Mouse (Mus musculus): ENCODE measurements at regions not wholly inside any gene's neighbourhood (a gene's known extent, or its start where the extent isn't known, plus 50 kb on each side); places are given as distances from the start of the nearest gene placed in this dataset.

- no peak for DNase-seq (ENCODE audit: low spot score in 2 of 2)
Measured at GRCm38 (mm10) chr15:103102068-103102840, 64.6 kb downstream of the Smug1 start.

- no peak for DNase-seq (ENCODE audit: low spot score in 2 of 2)
Measured at GRCm38 (mm10) chr15:103100121-103100520, 66.8 kb downstream of the Smug1 start.

- DNase-seq (ENCODE audit: low spot score in 2 of 2): no peak
Measured at GRCm38 (mm10) chr15:103094457-103094856, 72.4 kb downstream of the Smug1 start.

GRCm38 (mm10) chr15:103093655-103094054, 73.2 kb downstream of the Smug1 start:
- peak; percentile 66 to 74 for DNase-seq (ENCODE audit: low spot score in 2 of 2)

GRCm38 (mm10) chr15:103092496-103092895, 73.8 kb downstream of the Hoxc4 start:
- DNase-seq (ENCODE audit: low spot score in 2 of 2): no peak

- DNase-seq (ENCODE audit: low spot score in 2 of 2): peak in 1 of 2 experiments; percentile 14
Measured at GRCm38 (mm10) chr15:103090280-103091164, 71.8 kb downstream of the Hoxc4 start.

- DNase-seq (ENCODE audit: low spot score in 2 of 2): no peak
Measured at GRCm38 (mm10) chr15:103089852-103090251, 71.1 kb downstream of the Hoxc4 start.

GRCm38 (mm10) chr15:103089440-103089839, 70.7 kb downstream of the Hoxc4 start:
- no peak for DNase-seq (ENCODE audit: low spot score in 2 of 2)

- no peak for DNase-seq (ENCODE audit: low spot score in 2 of 2)
Measured at GRCm38 (mm10) chr15:103087204-103087603, 68.5 kb downstream of the Hoxc4 start.

- DNase-seq (ENCODE audit: low spot score in 2 of 2): no peak
Measured at GRCm38 (mm10) chr15:103086672-103087069, 67.9 kb downstream of the Hoxc4 start.

Measured in left cerebral cortex, adult 18-20 months (tissue).